Comparison of ENCODE assay signal across 18 mouse cellular contexts in the genomic region with DNA sequence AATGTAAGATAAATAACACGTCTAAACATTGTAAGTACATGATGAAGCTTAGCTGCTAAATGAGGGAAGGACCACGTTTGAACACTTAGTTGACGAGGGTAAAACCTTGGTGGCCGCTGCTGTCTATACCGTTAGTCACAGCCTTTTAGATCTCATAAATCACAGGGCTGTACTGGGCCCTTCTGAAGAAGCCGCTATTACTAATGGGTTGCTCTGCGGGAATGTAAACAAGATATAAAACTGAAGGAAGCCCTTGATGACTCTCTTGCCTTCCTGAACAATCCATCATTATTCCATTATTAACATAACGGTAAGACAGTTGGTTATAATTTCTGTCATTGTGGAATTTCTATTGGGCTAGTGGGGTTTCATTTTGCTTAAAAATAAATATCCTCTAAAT.
DNase-seq lines count a peak whose midpoint lies in the region; ATAC-seq and TF ChIP-seq lines count a peak whose summit lies in the region.
"Had no signal": no experiment of that assay in that cellular context is flagged by ENCODE, and none has a peak within 500 bp of the region (broad histone marks: within the 10 kb centered on the region; RNA-seq: fewer than 3 reads in every experiment).

No protein-coding gene starts in this region.

- 69% methylated on average over 8 of the region's 8 CpGs for WGBS in heart, embryonic 16.5 days
- WGBS in heart, embryonic 12.5 days = 71% methylated on average over 8 of the region's 8 CpGs
- WGBS in liver, adult 2 months = 78% methylated on average over 8 of the region's 8 CpGs
- 71% methylated on average over 8 of the region's 8 CpGs for WGBS in liver, embryonic 12.5 days (ENCODE audit: insufficient replicate concordance)
- WGBS in stomach, embryonic 14.5 days = 22% methylated on average over 8 of the region's 8 CpGs
- 29% methylated on average over 8 of the region's 8 CpGs for WGBS in stomach, postnatal 0 days

- ATAC-seq in heart, embryonic 16.5 days (replicated peaks; ENCODE audit: extremely low read depth, insufficient read depth, low FRiP score) = no peak
- no peak for ATAC-seq in heart, embryonic 12.5 days (ENCODE audit: insufficient number of reproducible peaks, low FRiP score)
- no peak for ATAC-seq in liver, embryonic 12.5 days
- ATAC-seq in stomach, embryonic 14.5 days (ENCODE audit: insufficient number of reproducible peaks, insufficient read depth, low FRiP score, low read depth) = 0 out of 2 replicates have a peak, but pooled peaks have one; percentile 33
- ATAC-seq in stomach, postnatal 0 days (ENCODE audit: low FRiP score, low TSS enrichment) = no peak
- ATAC-seq: forebrain, embryonic 13.5 days had no signal

- no peaks in the 10 kb centered on the region for H3K79me2 ChIP-seq in liver, adult 2 months (ENCODE audit: control insufficient read depth, insufficient read depth, low read length)

- no peaks in the 10 kb centered on the region for H3K36me3 ChIP-seq in heart, embryonic 16.5 days (ENCODE audit: control insufficient read depth, insufficient read depth)
- no peaks in the 10 kb centered on the region for H3K36me3 ChIP-seq in heart, embryonic 12.5 days
- H3K36me3 ChIP-seq in liver, adult 2 months (ENCODE audit: control insufficient read depth, insufficient read depth, low read length) = no peaks in the 10 kb centered on the region
- H3K36me3 ChIP-seq in liver, embryonic 12.5 days = no peaks in the 10 kb centered on the region
- H3K36me3 ChIP-seq in stomach, embryonic 14.5 days (ENCODE audit: control insufficient read depth, insufficient read depth, low read length) = no peaks in the 10 kb centered on the region
- no peaks in the 10 kb centered on the region for H3K36me3 ChIP-seq in stomach, postnatal 0 days (ENCODE audit: control insufficient read depth, insufficient read depth, low read length)
- H3K36me3 ChIP-seq: heart, embryonic 10.5 days had no signal

- no peaks in the 10 kb centered on the region for H3K9me3 ChIP-seq in heart, embryonic 16.5 days (replicated peaks; ENCODE audit: control insufficient read depth, low read length)
- H3K9me3 ChIP-seq in heart, embryonic 12.5 days (replicated peaks) = no peaks in the 10 kb centered on the region
- H3K9me3 ChIP-seq in liver, embryonic 12.5 days (replicated peaks) = no peaks in the 10 kb centered on the region
- H3K9me3 ChIP-seq in stomach, embryonic 14.5 days (ENCODE audit: control insufficient read depth, low read depth, low read length) = no peaks in the 10 kb centered on the region
- no peaks in the 10 kb centered on the region for H3K9me3 ChIP-seq in stomach, postnatal 0 days (ENCODE audit: control insufficient read depth, low read length)
- H3K9me3 ChIP-seq: forebrain, embryonic 13.5 days; heart, embryonic 10.5 days had no signal

- peaks cover 13% of the 10 kb centered on the region; the same call in 1 of the 2 replicates for H3K4me1 ChIP-seq in heart, embryonic 16.5 days (ENCODE audit: control insufficient read depth, insufficient read depth, low read length)
- H3K4me1 ChIP-seq in heart, embryonic 12.5 days (replicated peaks) = peaks cover 11% of the 10 kb centered on the region
- H3K4me1 ChIP-seq in liver, adult 2 months (ENCODE audit: control insufficient read depth, insufficient read depth, low read length) = no peaks in the 10 kb centered on the region
- H3K4me1 ChIP-seq in liver, embryonic 12.5 days = no peaks in the 10 kb centered on the region
- H3K4me1 ChIP-seq in stomach, embryonic 14.5 days (ENCODE audit: control insufficient read depth, insufficient read depth, low read length) = peaks cover 8% of the 10 kb centered on the region; the same call in 1 of the 2 replicates
- no peaks in the 10 kb centered on the region for H3K4me1 ChIP-seq in stomach, postnatal 0 days (replicated peaks; ENCODE audit: control insufficient read depth, insufficient read depth)
- H3K4me1 ChIP-seq: forebrain, embryonic 13.5 days had no signal

- no peak overlapping the region for H3K4me2 ChIP-seq in heart, embryonic 16.5 days (ENCODE audit: low read depth, low read length)
- H3K4me2 ChIP-seq in heart, embryonic 12.5 days = no peak overlapping the region
- H3K4me2 ChIP-seq in liver, embryonic 12.5 days = no peak overlapping the region
- no peak overlapping the region for H3K4me2 ChIP-seq in stomach, embryonic 14.5 days (replicated peaks; ENCODE audit: low read depth, low read length)
- no peak overlapping the region for H3K4me2 ChIP-seq in stomach, postnatal 0 days (replicated peaks; ENCODE audit: low read depth)
- H3K4me2 ChIP-seq: forebrain, embryonic 13.5 days; hindbrain, embryonic 14.5 days had no signal

- peak; percentile 6 for DNase-seq in liver, adult 2 months (ENCODE audit: extremely low read depth, low read depth, low spot score)
- no peak for DNase-seq in stomach, postnatal 0 days (ENCODE audit: low spot score)
- DNase-seq: adrenal gland, postnatal 25 days; B cell, adult 2 months; cerebellum, adult 11-12 months; cerebellum, adult 9-11 months; gastrocnemius, postnatal 10 days; kidney, adult 8-10 months; liver; midbrain, embryonic 14.5 days had no signal

- H3K27ac ChIP-seq in heart, embryonic 16.5 days (ENCODE audit: low read length) = peak overlapping the region; percentile 26
- H3K27ac ChIP-seq in heart, embryonic 12.5 days (ENCODE audit: poor library complexity, severe bottlenecking) = no peak overlapping the region
- no peak overlapping the region for H3K27ac ChIP-seq in liver, adult 2 months (replicated peaks; ENCODE audit: insufficient read depth, low read depth, low read length)
- H3K27ac ChIP-seq in liver, embryonic 12.5 days = no peak overlapping the region
- no peak overlapping the region for H3K27ac ChIP-seq in stomach, embryonic 14.5 days (ENCODE audit: low read length)
- no peak overlapping the region for H3K27ac ChIP-seq in stomach, postnatal 0 days (replicated peaks)
- H3K27ac ChIP-seq: forebrain, embryonic 13.5 days; heart, embryonic 10.5 days; hindbrain, embryonic 14.5 days; macrophage had no signal

- H3K9ac ChIP-seq in heart, embryonic 16.5 days (ENCODE audit: low read length) = no peak overlapping the region
- no peak overlapping the region for H3K9ac ChIP-seq in heart, embryonic 12.5 days
- no peak overlapping the region for H3K9ac ChIP-seq in liver, adult 2 months (ENCODE audit: low read depth, low read length)
- H3K9ac ChIP-seq in liver, embryonic 12.5 days = no peak overlapping the region
- no peak overlapping the region for H3K9ac ChIP-seq in stomach, embryonic 14.5 days (replicated peaks; ENCODE audit: low read depth, low read length)
- H3K9ac ChIP-seq in stomach, postnatal 0 days (ENCODE audit: low read length) = no peak overlapping the region
- H3K9ac ChIP-seq: forebrain, embryonic 13.5 days; hindbrain, embryonic 14.5 days had no signal

- no peak for TF ChIP-seq EP300 in stomach, postnatal 0 days (optimal IDR thresholded peaks at IDR 0.05)

- H3K27me3 ChIP-seq in heart, embryonic 16.5 days (ENCODE audit: control insufficient read depth, insufficient read depth, low read length) = no peaks in the 10 kb centered on the region
- no peaks in the 10 kb centered on the region for H3K27me3 ChIP-seq in heart, embryonic 12.5 days (replicated peaks)
- H3K27me3 ChIP-seq in liver, adult 2 months (ENCODE audit: control insufficient read depth, insufficient read depth, low read length) = no peaks in the 10 kb centered on the region
- no peaks in the 10 kb centered on the region for H3K27me3 ChIP-seq in liver, embryonic 12.5 days (replicated peaks)
- H3K27me3 ChIP-seq in stomach, embryonic 14.5 days (ENCODE audit: control insufficient read depth, insufficient read depth, low read length) = no peaks in the 10 kb centered on the region
- no peaks in the 10 kb centered on the region for H3K27me3 ChIP-seq in stomach, postnatal 0 days (ENCODE audit: control insufficient read depth, insufficient read depth, low read length)
- H3K27me3 ChIP-seq: forebrain, embryonic 13.5 days had no signal

- TF ChIP-seq CTCF in liver, adult 2 months (IDR thresholded peaks at IDR 0.05; ENCODE audit: low read depth, low read length) = no peak
- TF ChIP-seq CTCF in stomach, postnatal 0 days (IDR thresholded peaks at IDR 0.05; ENCODE audit: low read depth) = no peak

- no peak for TF ChIP-seq POLR2A in liver, adult 2 months (IDR thresholded peaks at IDR 0.05; ENCODE audit: extremely low read depth, insufficient read depth, low read length)

- no peak overlapping the region for H3K4me3 ChIP-seq in heart, embryonic 16.5 days (ENCODE audit: low read length)
- no peak overlapping the region for H3K4me3 ChIP-seq in heart, embryonic 12.5 days
- no peak overlapping the region for H3K4me3 ChIP-seq in liver, adult 2 months (ENCODE audit: insufficient read depth, low read depth, low read length)
- H3K4me3 ChIP-seq in liver, embryonic 12.5 days = no peak overlapping the region
- no peak overlapping the region for H3K4me3 ChIP-seq in stomach, embryonic 14.5 days (ENCODE audit: low read depth, low read length)
- no peak overlapping the region for H3K4me3 ChIP-seq in stomach, postnatal 0 days (ENCODE audit: low read depth, low read length)
- H3K4me3 ChIP-seq: forebrain, embryonic 13.5 days; heart, embryonic 10.5 days had no signal
